Mouse (Mus musculus): ENCODE measurements around the gene Kcnv2. TPM values are rescaled to one million over a fixed set of nuclear protein-coding genes. Genes with fewer than 3 reads are reported as not detected.

Kcnv2 gene
- total RNA-seq (2021) = not detected
- long read RNA-seq, experiment 1 = 0 reads
- long read RNA-seq, experiment 2 = 0 reads

DNA sequence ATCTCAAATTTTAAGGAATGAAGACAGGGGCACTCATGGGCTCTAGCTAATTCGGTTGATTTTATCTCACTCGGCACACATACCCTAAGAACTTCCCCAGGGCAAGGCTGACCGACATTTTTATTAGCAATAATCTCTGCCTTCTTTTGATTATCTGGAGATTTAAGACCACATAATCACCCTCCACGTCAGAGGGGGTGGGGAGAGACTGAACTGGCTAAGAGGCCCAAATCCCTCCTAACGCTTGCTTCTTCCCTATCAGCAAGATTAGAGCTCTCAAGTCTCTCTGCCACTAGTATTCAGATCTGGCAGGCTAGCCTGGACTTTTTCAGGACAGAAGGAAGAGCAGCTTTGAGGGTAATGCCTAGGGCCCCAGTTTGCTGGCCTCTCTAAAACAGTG, at the start of gene Kcnv2:
TSS of gene Kcnv2 (plus strand) at position 308 of the 400 bp plus-strand sequence.
- no peak for DNase-seq (ENCODE audit: low spot score in 2 of 2)
- TF ChIP-seq CTCF (conservative IDR thresholded peaks at IDR 0.05) = no peak
- no peak within 1 kb of the TSS for H3K27ac ChIP-seq
- no peak within 1 kb of the TSS for H3K4me3 ChIP-seq

DNA sequence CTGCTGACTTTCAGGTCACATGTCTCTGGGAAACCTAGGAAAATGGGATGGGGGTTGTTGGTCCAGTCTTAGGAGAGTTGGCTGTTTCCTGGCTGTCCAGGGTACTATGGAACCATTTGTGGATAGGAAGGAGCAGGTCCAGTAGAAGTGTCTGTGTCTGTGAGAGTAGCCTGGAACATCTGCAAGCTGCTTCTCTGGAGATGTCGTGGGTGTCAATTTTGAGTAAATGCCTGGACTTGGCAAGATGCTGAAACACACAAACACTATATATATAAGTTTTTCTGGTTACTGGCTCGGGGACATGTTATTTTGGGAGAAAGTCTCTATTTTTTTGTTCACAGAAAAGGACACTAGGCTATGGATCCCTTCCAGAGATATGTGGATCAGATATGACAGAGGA, 49.0 kb upstream of the Kcnv2 start:
- no peak for TF ChIP-seq CTCF (conservative IDR thresholded peaks at IDR 0.05)

DNA sequence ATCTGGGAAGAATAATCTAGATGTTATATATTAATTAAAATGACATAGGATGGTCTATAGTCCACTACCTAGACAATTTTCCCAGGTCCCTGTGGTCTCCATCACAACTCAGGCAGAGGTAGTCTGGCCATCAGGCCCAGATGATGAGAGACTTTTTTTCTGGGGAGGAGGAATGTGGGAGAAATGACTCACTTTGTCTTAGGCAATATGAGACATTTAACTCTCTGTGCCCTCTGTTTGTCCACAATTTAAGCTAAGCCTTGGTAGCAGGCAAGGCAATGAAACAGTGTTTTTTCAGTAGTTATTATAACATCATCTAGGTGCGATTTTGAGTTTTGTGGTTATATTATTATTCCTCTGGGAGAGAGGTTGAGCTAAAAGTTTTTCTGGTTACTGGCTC, 48.0 kb upstream of the Kcnv2 start:
- TF ChIP-seq CTCF (conservative IDR thresholded peaks at IDR 0.05) = no peak
- no peak overlapping the region for H3K4me3 ChIP-seq
- no peak overlapping the region for H3K27ac ChIP-seq
- no peak for DNase-seq (ENCODE audit: low spot score in 2 of 2)

More for the DNA sequence above, 49.0 kb upstream of the Kcnv2 start:
- no peak for DNase-seq (ENCODE audit: low spot score in 2 of 2)
- Histone ChIP-seq H3K27ac (no peak overlapping the region), H3K4me3 (no peak overlapping the region)

DNA sequence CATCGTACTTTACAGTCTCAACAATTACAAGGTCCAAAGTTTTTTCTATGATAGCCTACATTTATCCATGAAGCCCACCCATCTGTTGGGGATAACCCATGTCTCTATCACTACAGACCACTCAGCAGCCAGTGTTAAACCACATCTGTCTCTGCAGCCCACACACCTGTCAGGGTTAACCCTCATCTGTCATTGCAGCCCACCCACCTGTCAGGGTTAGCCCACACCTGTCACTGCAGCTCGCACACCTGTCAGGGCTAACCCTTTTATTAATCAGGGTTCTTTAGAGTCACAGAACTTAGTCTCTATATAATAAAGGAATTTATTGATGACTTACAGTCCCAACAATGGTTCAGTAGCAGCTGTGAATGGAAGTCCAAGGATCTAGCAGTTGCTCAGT, 43.2 kb upstream of the Kcnv2 start:
- no peak for DNase-seq (ENCODE audit: low spot score in 2 of 2)
- no peak for TF ChIP-seq CTCF (conservative IDR thresholded peaks at IDR 0.05)
- H3K27ac ChIP-seq = no peak overlapping the region
- H3K4me3 ChIP-seq = no peak overlapping the region

DNA sequence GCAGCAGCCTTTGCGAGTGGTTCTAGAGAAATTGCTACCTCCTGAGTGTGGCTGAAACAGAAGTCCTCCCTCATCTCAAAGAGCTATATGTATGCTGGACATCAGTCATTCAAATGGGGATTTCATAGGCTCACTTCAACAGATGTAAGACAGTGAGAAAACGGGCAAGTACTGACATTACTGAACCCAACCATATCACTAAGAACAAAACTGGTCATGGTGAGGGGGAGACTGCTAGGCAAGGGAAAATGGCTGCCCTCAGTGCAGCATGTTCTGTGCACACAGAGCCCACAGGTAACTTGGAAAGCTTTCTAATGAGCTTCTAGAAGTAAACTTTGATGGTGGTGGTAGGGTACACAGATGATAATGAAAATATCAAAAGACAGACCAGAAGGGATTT, 12.3 kb upstream of the Kcnv2 start:
- H3K27ac ChIP-seq = no peak overlapping the region
- H3K4me3 ChIP-seq = no peak overlapping the region
- TF ChIP-seq CTCF (conservative IDR thresholded peaks at IDR 0.05) = no peak
- no peak for DNase-seq (ENCODE audit: low spot score in 2 of 2)

DNA sequence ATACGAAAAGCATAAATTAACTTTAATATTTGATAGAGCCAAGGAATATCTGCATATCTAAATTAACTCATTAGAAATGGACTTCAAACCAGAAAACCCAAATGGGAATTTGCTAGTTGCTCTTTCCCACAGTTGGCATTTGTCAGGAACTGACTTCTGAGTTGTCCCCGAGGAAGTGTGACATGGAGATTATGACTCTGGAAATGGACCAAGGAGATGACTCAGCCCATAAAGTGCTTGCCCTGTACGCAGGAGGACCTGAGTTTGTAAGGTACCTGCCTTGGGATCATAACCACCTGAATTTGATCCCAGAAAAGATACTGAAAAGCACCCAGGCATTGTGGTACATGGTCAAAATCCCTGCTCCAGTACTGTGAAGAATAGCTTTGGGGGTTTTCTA, 11.1 kb upstream of the Kcnv2 start:
- Histone ChIP-seq H3K27ac (no peak overlapping the region), H3K4me3 (no peak overlapping the region)
- no peak for TF ChIP-seq CTCF (conservative IDR thresholded peaks at IDR 0.05)
- DNase-seq (ENCODE audit: low spot score in 2 of 2) = no peak

DNA sequence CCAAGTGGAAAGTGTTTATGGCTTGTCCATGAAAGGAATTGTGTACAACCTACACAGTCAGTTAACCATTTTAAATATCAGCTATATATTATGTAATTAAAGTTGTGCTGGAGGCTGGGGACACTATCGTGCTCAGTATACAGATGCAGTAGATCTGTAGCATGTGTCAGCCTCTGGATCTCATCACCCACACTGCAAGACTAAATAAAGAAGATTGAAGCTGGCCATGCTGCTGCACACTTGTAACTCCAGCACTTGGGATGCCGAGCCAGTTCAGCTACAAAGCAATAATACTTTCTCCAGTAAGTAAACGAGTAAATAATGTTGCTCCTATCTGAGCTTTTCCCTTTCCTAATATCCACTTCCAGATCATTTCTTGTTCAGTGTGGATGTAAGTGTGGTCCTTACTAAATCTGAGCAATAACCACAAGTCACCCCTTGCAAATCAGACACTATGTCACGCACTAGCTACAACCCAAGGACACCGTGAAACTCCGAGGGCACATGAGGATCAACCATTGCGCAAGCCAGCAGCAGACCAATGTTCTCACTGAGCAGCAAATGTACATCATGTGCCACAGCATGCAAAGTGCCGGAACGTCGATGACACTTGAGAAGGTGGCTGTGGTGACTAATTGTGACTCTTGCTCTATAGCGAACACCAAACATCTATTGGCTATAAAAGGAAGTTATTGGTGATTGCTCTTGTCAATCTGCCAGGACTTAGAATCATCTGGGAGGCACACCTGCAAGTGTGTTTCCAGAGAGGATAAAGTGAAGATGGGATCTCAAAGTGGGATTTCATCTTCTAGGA, 9.9 kb upstream of the Kcnv2 start:
- TF ChIP-seq CTCF (conservative IDR thresholded peaks at IDR 0.05) = no peak

DNA sequence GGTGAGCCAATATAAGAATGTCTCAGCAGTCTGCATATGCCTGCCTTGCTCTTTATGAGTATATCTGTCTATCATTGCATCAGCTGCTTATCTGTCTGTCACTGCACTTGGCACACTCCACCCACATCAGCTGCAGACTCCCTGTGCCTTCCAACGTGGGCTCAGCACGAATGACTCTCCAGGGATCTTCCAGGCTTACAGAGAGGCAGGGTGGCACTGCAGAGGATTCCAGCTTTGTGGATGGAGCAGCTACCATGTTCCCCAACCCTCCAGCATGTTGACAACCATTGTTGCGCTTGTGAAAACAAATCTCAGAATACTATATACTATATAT, 9.3 kb upstream of the Kcnv2 start:
- Histone ChIP-seq H3K27ac (no peak overlapping the region), H3K4me3 (no peak overlapping the region)
- no peak for TF ChIP-seq CTCF (conservative IDR thresholded peaks at IDR 0.05)
- DNase-seq (ENCODE audit: low spot score in 2 of 2) = peak in 1 of 2 experiments; percentile 9

More for the DNA sequence above, 9.9 kb upstream of the Kcnv2 start:
- DNase-seq (ENCODE audit: low spot score in 2 of 2) = no peak
- Histone ChIP-seq H3K4me3 (no peak overlapping the region), H3K27ac (no peak overlapping the region)

DNA sequence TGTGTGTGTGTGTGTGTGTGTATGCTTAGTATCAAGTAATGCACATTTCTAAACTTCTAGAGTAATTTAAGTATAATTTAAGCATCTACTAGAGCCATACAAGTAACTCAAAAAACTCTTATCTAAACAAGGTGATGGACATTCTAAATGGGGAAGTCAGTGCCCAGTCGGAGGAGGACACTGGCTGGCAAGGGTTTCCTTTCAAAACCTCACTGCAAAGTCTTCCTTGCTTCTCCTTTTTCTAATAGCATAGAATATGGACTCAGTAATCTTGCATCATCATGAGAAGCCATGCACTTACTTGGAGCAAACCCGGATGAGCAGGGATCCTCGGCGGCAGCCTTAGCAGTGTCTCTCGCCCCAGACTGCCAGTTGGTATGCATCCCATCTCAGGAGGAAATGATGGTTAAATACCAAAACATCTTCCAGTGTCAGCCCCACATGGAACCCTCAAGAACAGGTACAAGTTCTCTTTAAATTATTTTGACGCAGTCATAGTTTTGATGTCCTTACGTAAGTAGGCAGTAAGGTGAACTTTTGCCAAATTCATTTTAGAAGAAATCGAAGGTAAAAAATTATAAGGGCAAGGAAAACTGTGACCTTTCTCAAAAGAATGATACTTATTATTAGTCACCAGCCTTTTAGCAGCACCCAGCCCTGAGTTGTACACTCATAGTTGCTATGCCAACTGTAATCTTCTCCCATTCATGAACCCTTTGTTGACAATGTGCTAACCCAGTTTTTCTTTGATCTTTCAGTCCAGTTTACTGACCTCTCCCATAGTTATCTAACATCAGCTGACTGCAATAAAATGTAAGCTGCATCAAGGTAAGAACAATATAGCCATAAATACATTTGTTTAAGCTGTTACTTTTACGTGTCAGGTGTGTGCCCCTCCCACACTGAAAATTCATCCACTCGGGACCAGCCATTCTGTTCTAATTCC, 5.8 kb upstream of the Kcnv2 start:
- no peak for TF ChIP-seq CTCF (conservative IDR thresholded peaks at IDR 0.05)
- H3K4me3 ChIP-seq = no peak overlapping the region
- DNase-seq (ENCODE audit: low spot score in 2 of 2) = no peak
- H3K27ac ChIP-seq = no peak overlapping the region

DNA sequence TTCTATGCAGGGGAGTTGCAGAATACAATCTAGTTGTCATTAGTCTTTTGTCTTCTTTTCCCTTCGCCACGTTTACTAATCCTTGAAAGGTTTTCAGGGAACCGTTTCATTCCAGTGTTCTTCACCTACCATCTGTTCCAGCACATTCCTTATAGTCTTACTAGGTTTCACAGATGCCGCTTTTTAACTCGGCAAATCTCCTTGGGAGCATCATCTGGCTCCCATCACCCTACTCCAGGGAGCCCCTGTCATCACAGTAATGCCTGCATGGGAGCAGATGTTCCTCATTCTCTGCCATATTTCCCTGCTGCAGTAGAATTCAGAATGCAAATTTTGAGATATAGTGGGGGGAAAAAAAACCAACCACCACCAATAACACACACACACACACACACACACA, 5.1 kb upstream of the Kcnv2 start:
- no peak overlapping the region for H3K27ac ChIP-seq
- no peak for TF ChIP-seq CTCF (conservative IDR thresholded peaks at IDR 0.05)
- DNase-seq (ENCODE audit: low spot score in 2 of 2) = peak; percentile 18 to 39
- no peak overlapping the region for H3K4me3 ChIP-seq

DNA sequence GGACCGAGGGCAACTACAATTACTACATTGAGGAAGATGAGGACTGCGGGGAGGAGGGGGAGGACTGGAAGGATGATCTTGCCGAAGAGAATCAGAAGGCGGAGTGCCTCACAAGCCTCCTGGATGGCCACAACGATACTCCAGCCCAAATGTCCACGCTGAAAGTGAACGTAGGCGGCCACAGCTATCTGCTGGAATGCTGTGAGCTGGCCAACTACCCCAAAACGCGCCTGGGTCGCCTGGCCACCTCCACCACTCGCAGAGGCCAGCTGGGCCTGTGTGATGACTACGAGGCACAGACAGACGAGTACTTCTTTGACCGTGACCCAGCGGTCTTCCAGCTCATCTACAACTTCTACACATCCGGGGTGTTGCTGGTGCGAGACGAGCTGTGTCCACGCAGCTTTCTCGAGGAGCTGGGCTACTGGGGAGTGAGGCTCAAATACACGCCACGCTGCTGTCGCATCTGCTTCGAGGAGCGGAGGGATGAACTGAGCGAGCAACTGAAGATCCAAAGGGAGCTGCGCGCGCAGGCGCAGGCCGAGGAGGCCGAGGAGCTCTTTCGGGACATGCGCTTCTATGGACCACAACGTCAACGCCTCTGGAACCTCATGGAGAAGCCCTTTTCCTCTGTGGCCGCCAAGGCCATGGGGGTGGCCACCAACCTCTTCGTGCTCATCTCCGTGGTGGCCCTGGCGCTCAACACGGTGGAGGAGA, 681 bp downstream of the Kcnv2 start:
- no peak overlapping the region for H3K27ac ChIP-seq
- no peak for TF ChIP-seq CTCF (conservative IDR thresholded peaks at IDR 0.05)
- H3K4me3 ChIP-seq = no peak overlapping the region
- DNase-seq (ENCODE audit: low spot score in 2 of 2) = no peak

DNA sequence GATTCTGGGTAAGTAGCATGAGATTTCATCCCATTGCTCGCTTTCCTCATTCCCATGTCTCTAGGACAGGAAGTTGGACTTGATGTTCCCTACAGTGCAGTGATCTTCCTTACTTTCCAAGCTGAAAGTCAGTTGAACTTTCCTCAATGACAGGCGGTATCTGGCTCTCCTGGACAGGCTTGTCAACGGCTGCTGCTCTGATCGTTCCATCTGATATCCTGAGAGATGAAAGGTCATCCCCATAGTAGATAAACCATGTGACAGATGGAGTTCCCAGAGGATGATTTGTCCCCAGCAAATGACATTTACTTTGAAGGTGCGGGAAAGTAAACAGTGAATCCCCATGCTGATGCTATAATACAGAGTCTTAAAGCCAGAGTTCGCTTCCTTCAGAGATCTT, 3.2 kb downstream of the Kcnv2 start:
- no peak for TF ChIP-seq CTCF (conservative IDR thresholded peaks at IDR 0.05)
- DNase-seq (ENCODE audit: low spot score in 2 of 2) = no peak

DNA sequence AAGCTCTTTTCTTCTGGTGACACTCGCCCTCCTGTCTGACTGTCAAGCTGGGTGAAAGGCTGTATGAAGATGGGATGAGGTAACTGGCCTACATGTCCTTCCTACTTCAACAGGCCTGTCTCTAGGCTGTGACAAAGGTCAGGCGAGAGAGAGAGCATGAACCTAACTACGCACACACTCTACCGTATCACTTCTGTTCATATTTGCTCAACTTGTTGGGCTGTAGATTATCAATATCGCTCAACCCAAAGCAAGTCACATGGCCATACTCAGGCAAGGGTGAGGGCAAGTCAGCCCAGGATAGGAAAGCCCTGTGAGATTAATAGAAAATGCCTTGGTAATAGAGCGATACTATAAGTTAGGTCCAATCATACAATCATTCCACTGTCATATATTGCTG, 5.2 kb downstream of the Kcnv2 start:
- no peak for DNase-seq (ENCODE audit: low spot score in 2 of 2)
- Histone ChIP-seq H3K4me3 (no peak overlapping the region), H3K27ac (no peak overlapping the region)
- TF ChIP-seq CTCF (conservative IDR thresholded peaks at IDR 0.05) = no peak

More for the DNA sequence above, 3.2 kb downstream of the Kcnv2 start:
- Histone ChIP-seq H3K4me3 (no peak overlapping the region), H3K27ac (no peak overlapping the region)

Measured in layer of hippocampus, adult 2 months (tissue).